Mouse (Mus musculus) B cell, adult 62 days (primary cell): Measurements from ENCODE around the gene Cdk11b. TPM values are rescaled to one million over a fixed set of nuclear protein-coding genes. Genes with fewer than 3 reads are reported as not detected.

ENCODE experiments used
- total RNA-seq: library from RNA; stranded (reverse); gene quantifications from 4 replicates; pipeline ENCODE4 v1.2.4, GENCODE M21; 2023

Gene Cdk11b
- 154 to 176 TPM (median 160 TPM) in 4 replicates for total RNA-seq

GRCm38 (mm10) chr4:155624338-155625291, at the start of gene Cdk11b:
TSS of gene Cdk11b (plus strand) at chr4:155624854.

GRCm38 (mm10) chr4:155601091-155601996, 23.3 kb upstream of the Cdk11b start, which contains the start of gene Slc35e2:
TSS of gene Slc35e2 (plus strand) at chr4:155601416.

GRCm38 (mm10) chr4:155645308-155645707, 20.7 kb downstream of the Cdk11b start, which contains the start of gene Gm10563:
TSS of gene Gm10563 (minus strand) at chr4:155645408.

GRCm38 (mm10) chr4:155653086-155653450, 28.4 kb downstream of the Cdk11b start, which contains the start of gene Mmp23:
TSS of gene Mmp23 (minus strand) at chr4:155653384.

GRCm38 (mm10) chr4:155668689-155669597, 44.3 kb downstream of the Cdk11b start, which contains the start of gene Mib2:
TSS of gene Mib2 (minus strand) at chr4:155669198.

GRCm38 (mm10) chr4:155694111-155694481, 69.4 kb downstream of the Cdk11b start, which contains the start of gene Fndc10:
TSS of gene Fndc10 (plus strand) at chr4:155694342.

Other genes starting within 250 kb of the Cdk11b start
- gene Gabrd, start 226.7 kb upstream of the Cdk11b start, total RNA-seq: not detected in 4 replicates
- 0.21 to 0.47 TPM in 2 of 4 replicates, not detected in the others for gene Cfap74, start 215.7 kb upstream of the Cdk11b start, total RNA-seq
- not detected in 4 replicates for gene Tmem52, start 155.7 kb upstream of the Cdk11b start, total RNA-seq
- 248 to 277 TPM (median 264 TPM) in 4 replicates for gene Gnb1, start 133.5 kb upstream of the Cdk11b start, total RNA-seq
- 45.9 to 60.5 TPM (median 47.9 TPM) in 4 replicates for gene Nadk, start 62.5 kb upstream of the Cdk11b start, total RNA-seq
- 29.8 to 32.3 TPM (median 30.3 TPM) in 4 replicates for gene Slc35e2, start 23.4 kb upstream of the Cdk11b start, total RNA-seq
- not detected in 4 replicates for gene Gm10563, start 20.6 kb downstream of the Cdk11b start, total RNA-seq
- not detected in 4 replicates for gene Mmp23, start 28.5 kb downstream of the Cdk11b start, total RNA-seq
- gene Mib2, start 44.3 kb downstream of the Cdk11b start, total RNA-seq: 32.6 to 38.9 TPM (median 36.1 TPM) in 4 replicates
- 3.5 to 4.2 TPM (median 3.5 TPM) in 4 replicates for gene Fndc10, start 69.5 kb downstream of the Cdk11b start, total RNA-seq
- 73.6 to 87.0 TPM (median 79.3 TPM) in 4 replicates for gene Ssu72, start 79.9 kb downstream of the Cdk11b start, total RNA-seq
- 0.27 to 0.60 TPM (median 0.51 TPM) in 4 replicates for gene Tmem240, start 109.9 kb downstream of the Cdk11b start, total RNA-seq
- 43.7 to 60.2 TPM (median 50.2 TPM) in 4 replicates for gene Atad3a, start 136.2 kb downstream of the Cdk11b start, total RNA-seq
- gene Vwa1, start 149.8 kb downstream of the Cdk11b start, total RNA-seq: 0.14 TPM in 1 of 4 replicates, not detected in the others
- not detected in 4 replicates for gene Tmem88b, start 161.0 kb downstream of the Cdk11b start, total RNA-seq
- gene Ankrd65, start 165.6 kb downstream of the Cdk11b start, total RNA-seq: not detected in 4 replicates
- 33.6 to 45.8 TPM (median 44.3 TPM) in 4 replicates for gene Mrpl20, start 178.0 kb downstream of the Cdk11b start, total RNA-seq
- gene Ccnl2, start 187.6 kb downstream of the Cdk11b start, total RNA-seq: 218 to 240 TPM (median 224 TPM) in 4 replicates
- gene Aurkaip1, start 206.4 kb downstream of the Cdk11b start, total RNA-seq: 68.9 to 81.9 TPM (median 72.2 TPM) in 4 replicates
- 7.0 to 12.1 TPM (median 9.7 TPM) in 4 replicates for gene Mxra8, start 214.8 kb downstream of the Cdk11b start, total RNA-seq
- 70.4 to 73.0 TPM (median 71.2 TPM) in 4 replicates for gene Dvl1, start 222.5 kb downstream of the Cdk11b start, total RNA-seq
- gene Tas1r3, start 238.5 kb downstream of the Cdk11b start, total RNA-seq: 0.47 to 1.2 TPM (median 1.0 TPM) in 4 replicates
- gene Cptp, start 244.6 kb downstream of the Cdk11b start, total RNA-seq: 8.7 to 10.9 TPM (median 9.2 TPM) in 4 replicates
- gene Ints11, start 244.7 kb downstream of the Cdk11b start, total RNA-seq: 40.8 to 62.5 TPM (median 53.3 TPM) in 4 replicates